Mouse (Mus musculus) erythroblast, embryonic 14.5 days (primary cell): ENCODE data around the gene Rfk.

Experiments used
- GATA1 ChIP-seq: IDR thresholded peaks from 2 replicates; pipeline ENCODE4 v1.6.1; 2012; ENCODE audit warnings: low read length, inconsistent platforms, mixed read lengths
- TAL1 ChIP-seq: IDR thresholded peaks from 3 replicates; pipeline ENCODE4 v1.6.1; 2012; ENCODE audit warnings: low read length, inconsistent platforms, mixed read lengths

DNA sequence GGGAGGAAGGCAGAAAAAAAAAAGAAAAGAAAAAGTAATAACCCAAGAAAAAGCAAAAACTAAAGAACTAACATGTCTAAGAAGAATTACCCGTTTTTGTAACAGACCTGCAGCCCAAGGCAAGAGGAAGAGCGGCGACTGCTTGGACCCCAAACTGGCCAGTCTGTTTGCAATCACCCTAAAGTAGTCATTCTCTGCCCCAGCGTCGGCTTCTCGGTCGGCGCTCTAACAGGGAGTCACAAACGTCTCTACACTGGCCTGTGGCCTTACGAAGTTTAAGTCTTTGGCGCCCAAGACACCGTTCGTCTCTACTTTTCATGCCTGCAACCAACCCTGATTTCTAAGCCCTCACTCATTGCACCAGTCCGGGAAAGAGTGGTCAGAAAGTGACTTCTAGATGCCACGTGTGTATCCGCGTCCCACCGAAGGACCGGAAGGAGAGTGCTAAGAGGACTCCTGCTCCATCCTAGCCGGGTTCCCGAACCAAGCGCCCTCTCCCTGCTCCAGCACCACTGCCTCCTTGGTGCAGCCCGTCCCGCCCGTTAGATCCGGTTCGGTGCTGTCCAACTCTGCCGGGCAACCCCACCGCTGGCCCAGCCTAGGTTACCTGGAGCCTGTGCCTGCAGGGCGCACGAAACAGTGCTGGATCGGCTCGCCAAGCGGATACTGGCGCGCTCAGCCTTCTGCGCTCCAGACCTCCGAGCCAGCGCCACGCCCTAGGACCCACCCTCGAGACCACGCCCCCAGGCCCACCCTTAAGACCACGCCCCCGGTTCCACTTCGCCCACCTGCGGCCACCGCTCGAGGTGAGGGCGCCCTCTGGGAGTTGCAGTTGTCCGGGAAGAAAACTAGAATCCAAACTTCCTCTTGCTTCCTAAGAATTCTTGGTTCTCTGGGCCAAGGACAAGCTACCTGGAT, 37.6 kb upstream of the Rfk start:
- TF ChIP-seq GATA1 (no peak), TAL1 (no peak)
